Mouse (Mus musculus): ENCODE data around the gene Uqcrq. TPM values are rescaled to one million over a fixed set of nuclear protein-coding genes. Genes with fewer than 3 reads are reported as not detected.

Uqcrq gene
- polyA plus RNA-seq, 1 experiment from 2014 or later: 520 TPM

DNA sequence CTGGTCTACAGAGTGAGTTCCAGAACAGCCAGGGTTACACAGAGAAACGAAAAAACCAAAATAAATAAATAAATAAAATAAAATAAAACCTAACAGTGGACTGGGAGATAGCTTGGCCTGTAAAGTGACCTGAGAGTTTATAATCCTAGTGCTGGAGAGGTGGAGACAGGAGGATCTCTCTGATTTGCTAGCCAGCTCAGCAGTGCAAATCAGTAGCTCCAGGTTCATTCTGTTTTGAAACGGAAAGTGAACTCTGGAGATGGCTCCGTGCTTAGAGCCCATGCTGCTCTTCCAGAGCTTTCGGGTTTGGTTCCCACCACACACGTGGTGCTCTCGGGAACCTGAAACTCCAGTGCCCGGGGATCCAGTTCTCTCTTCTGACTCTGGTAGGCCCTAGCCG is 17.4 kb upstream of the Uqcrq start:
- H3K4me1 ChIP-seq (ENCODE audit: control insufficient read depth, insufficient read depth, low read length): no peaks in the 10 kb centered on the region
- no peaks in the 10 kb centered on the region for H3K36me3 ChIP-seq (replicated peaks; ENCODE audit: control insufficient read depth, insufficient read depth, low read depth, low read length)
- no peaks in the 10 kb centered on the region for H3K9me3 ChIP-seq (replicated peaks; ENCODE audit: control insufficient read depth, low read length)
- H3K4me3 ChIP-seq (ENCODE audit: low read depth, low read length): no peak overlapping the region
- H3K27ac ChIP-seq (replicated peaks; ENCODE audit: low read depth, low read length): no peak overlapping the region
- 87% methylated on average over 8 of the region's 8 CpGs for WGBS
- DNase-seq (ENCODE audit: low spot score) (no peak), ATAC-seq (replicated peaks; ENCODE audit: insufficient number of reproducible peaks, low FRiP score, low TSS enrichment, low read depth) (no peak)
- H3K4me2 ChIP-seq (ENCODE audit: low read depth, low read length): no peak overlapping the region
- H3K27me3 ChIP-seq (ENCODE audit: control insufficient read depth, insufficient read depth, low read length): no peaks in the 10 kb centered on the region
- H3K9ac ChIP-seq (replicated peaks; ENCODE audit: low read length): no peak overlapping the region

- Histone ChIP-seq H3K9ac (replicated peaks; ENCODE audit: low read length) (no peak overlapping the region), H3K9me3 (replicated peaks; ENCODE audit: control insufficient read depth, low read length) (no peaks in the 10 kb centered on the region), H3K27ac (replicated peaks; ENCODE audit: low read depth, low read length) (no peak overlapping the region), H3K4me2 (ENCODE audit: low read depth, low read length) (no peak overlapping the region), H3K4me3 (ENCODE audit: low read depth, low read length) (no peak overlapping the region), H3K4me1 (ENCODE audit: control insufficient read depth, insufficient read depth, low read length) (no peaks in the 10 kb centered on the region), H3K27me3 (ENCODE audit: control insufficient read depth, insufficient read depth, low read length) (no peaks in the 10 kb centered on the region), H3K36me3 (replicated peaks; ENCODE audit: control insufficient read depth, insufficient read depth, low read depth, low read length) (no peaks in the 10 kb centered on the region)
- ATAC-seq (replicated peaks; ENCODE audit: insufficient number of reproducible peaks, low FRiP score, low TSS enrichment, low read depth): no peak
- DNase-seq (ENCODE audit: low spot score): no peak
- 81% methylated on average over 13 of the region's 13 CpGs for WGBS
Measured at GRCm38 (mm10) chr11:53446183-53446582, 15.6 kb upstream of the Uqcrq start.

DNA sequence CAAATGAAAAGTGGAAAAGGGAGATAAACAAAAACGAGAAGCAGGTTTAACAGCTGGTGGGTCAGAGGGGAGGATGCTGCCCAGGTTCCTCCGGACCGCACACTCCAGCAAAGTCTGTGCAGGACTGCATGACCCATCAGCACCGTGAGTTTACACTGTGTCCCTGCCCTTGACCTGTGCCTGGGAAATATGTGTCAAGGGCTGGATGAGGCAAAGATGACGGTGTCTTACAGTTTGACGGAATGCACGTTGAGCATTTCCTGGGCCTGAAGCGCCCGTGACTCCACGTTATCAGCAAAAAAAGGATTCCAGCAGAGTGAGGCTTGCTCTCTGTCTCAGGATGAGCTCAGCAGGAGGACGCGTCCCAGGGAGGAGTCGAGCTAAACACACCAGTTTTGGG is 14.9 kb upstream of the Uqcrq start:
- WGBS: 63% methylated on average over 13 of the region's 13 CpGs
- Histone ChIP-seq H3K9ac (replicated peaks; ENCODE audit: low read length) (no peak overlapping the region), H3K9me3 (replicated peaks; ENCODE audit: control insufficient read depth, low read length) (no peaks in the 10 kb centered on the region)

DNA sequence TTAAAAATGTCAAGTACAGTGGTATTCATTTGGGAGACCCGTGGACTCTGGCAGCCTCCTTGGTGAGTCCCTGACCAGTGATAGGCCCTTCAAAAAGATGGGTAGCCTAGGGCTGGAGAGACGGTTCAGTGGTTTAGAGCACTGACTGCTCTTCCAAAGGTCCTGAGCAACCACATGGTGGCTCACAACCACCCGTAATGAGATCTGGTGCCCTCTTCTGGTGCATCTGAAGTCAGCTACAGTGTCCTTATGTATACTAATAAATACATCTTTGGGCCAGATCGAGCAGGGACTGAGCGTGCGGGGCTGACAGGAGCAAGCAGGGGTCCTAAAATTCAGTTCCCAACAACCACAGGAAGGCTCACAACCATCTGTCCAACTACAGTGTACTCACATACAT is 13.2 kb upstream of the Uqcrq start:
- ATAC-seq (replicated peaks; ENCODE audit: insufficient number of reproducible peaks, low FRiP score, low TSS enrichment, low read depth): no peak
- Histone ChIP-seq H3K9me3 (replicated peaks; ENCODE audit: control insufficient read depth, low read length) (no peaks in the 10 kb centered on the region), H3K4me3 (ENCODE audit: low read depth, low read length) (no peak overlapping the region), H3K36me3 (replicated peaks; ENCODE audit: control insufficient read depth, insufficient read depth, low read depth, low read length) (no peaks in the 10 kb centered on the region), H3K4me1 (ENCODE audit: control insufficient read depth, insufficient read depth, low read length) (no peaks in the 10 kb centered on the region), H3K27ac (replicated peaks; ENCODE audit: low read depth, low read length) (no peak overlapping the region), H3K9ac (replicated peaks; ENCODE audit: low read length) (no peak overlapping the region), H3K27me3 (ENCODE audit: control insufficient read depth, insufficient read depth, low read length) (no peaks in the 10 kb centered on the region), H3K4me2 (ENCODE audit: low read depth, low read length) (no peak overlapping the region)
- 34% methylated on average over 6 of the region's 6 CpGs for WGBS
- no peak for DNase-seq (ENCODE audit: low spot score)

More for the DNA sequence above, 14.9 kb upstream of the Uqcrq start:
- Histone ChIP-seq H3K4me2 (ENCODE audit: low read depth, low read length) (no peak overlapping the region), H3K27me3 (ENCODE audit: control insufficient read depth, insufficient read depth, low read length) (no peaks in the 10 kb centered on the region), H3K4me3 (ENCODE audit: low read depth, low read length) (no peak overlapping the region), H3K27ac (replicated peaks; ENCODE audit: low read depth, low read length) (no peak overlapping the region), H3K4me1 (ENCODE audit: control insufficient read depth, insufficient read depth, low read length) (no peaks in the 10 kb centered on the region), H3K36me3 (replicated peaks; ENCODE audit: control insufficient read depth, insufficient read depth, low read depth, low read length) (no peaks in the 10 kb centered on the region)
- DNase-seq (ENCODE audit: low spot score) (no peak), ATAC-seq (replicated peaks; ENCODE audit: insufficient number of reproducible peaks, low FRiP score, low TSS enrichment, low read depth) (no peak)

DNA sequence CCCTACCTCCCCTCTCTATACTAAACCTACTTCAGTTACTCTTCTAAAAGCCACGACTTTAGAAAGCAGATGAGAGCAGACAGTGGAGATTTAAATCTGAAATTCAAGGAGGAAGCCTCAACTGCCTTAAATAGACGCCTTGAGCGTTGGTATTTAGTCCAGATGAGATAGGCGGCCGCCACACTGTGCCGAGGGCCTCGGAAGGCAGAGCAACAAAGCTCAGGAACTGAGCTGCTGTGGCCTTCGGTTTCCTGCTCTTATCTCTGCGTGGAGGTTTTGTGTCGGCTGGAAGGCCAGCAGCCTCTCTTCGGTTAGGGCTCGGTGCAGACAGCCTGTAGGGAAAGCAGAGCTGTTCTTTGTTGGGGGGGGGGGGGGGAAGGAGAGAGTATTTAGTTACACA is 11.3 kb upstream of the Uqcrq start:
- Histone ChIP-seq H3K27me3 (ENCODE audit: control insufficient read depth, insufficient read depth, low read length) (no peaks in the 10 kb centered on the region), H3K27ac (replicated peaks; ENCODE audit: low read depth, low read length) (no peak overlapping the region), H3K36me3 (replicated peaks; ENCODE audit: control insufficient read depth, insufficient read depth, low read depth, low read length) (no peaks in the 10 kb centered on the region), H3K9me3 (replicated peaks; ENCODE audit: control insufficient read depth, low read length) (no peaks in the 10 kb centered on the region), H3K4me1 (ENCODE audit: control insufficient read depth, insufficient read depth, low read length) (no peaks in the 10 kb centered on the region), H3K9ac (replicated peaks; ENCODE audit: low read length) (no peak overlapping the region; the same call in 1 of the 2 replicates), H3K4me3 (ENCODE audit: low read depth, low read length) (no peak overlapping the region), H3K4me2 (ENCODE audit: low read depth, low read length) (no peak overlapping the region)
- DNase-seq (ENCODE audit: low spot score) (no peak), ATAC-seq (replicated peaks; ENCODE audit: insufficient number of reproducible peaks, low FRiP score, low TSS enrichment, low read depth) (no peak)
- 40% methylated on average over 12 of the region's 12 CpGs for WGBS

GRCm38 (mm10) chr11:53436338-53436737 is 5.7 kb upstream of the Uqcrq start:
- Histone ChIP-seq H3K27ac (replicated peaks; ENCODE audit: low read depth, low read length) (no peak overlapping the region), H3K4me1 (ENCODE audit: control insufficient read depth, insufficient read depth, low read length) (no peaks in the 10 kb centered on the region), H3K9ac (replicated peaks; ENCODE audit: low read length) (no peak overlapping the region), H3K4me3 (ENCODE audit: low read depth, low read length) (no peak overlapping the region), H3K9me3 (replicated peaks; ENCODE audit: control insufficient read depth, low read length) (no peaks in the 10 kb centered on the region), H3K27me3 (ENCODE audit: control insufficient read depth, insufficient read depth, low read length) (no peaks in the 10 kb centered on the region), H3K36me3 (replicated peaks; ENCODE audit: control insufficient read depth, insufficient read depth, low read depth, low read length) (no peaks in the 10 kb centered on the region), H3K4me2 (ENCODE audit: low read depth, low read length) (no peak overlapping the region)
- 92% methylated on average over 6 of the region's 6 CpGs for WGBS
- DNase-seq (ENCODE audit: low spot score): no peak
- ATAC-seq (replicated peaks; ENCODE audit: insufficient number of reproducible peaks, low FRiP score, low TSS enrichment, low read depth): no peak

DNA sequence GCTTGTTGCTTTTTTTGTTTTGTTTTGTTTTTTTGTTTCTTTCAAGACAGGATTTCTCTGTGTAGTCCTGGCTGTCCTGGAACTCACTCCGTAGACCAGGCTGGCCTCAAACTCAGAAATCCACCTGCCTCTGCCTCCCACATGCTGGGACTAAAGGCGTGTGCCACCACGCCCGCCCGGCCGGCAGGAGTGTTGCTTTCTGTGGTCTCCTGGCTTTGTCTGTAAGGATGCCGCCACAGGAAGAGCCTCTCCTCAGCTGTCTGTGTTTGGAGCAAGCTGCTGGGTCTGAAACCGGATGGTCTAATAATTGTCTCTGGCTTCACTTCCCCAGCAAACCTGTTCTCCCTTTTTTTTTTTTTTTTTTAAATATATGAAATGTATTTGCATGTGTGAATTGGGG is 4.9 kb upstream of the Uqcrq start:
- Histone ChIP-seq H3K36me3 (replicated peaks; ENCODE audit: control insufficient read depth, insufficient read depth, low read depth, low read length) (no peaks in the 10 kb centered on the region), H3K4me2 (ENCODE audit: low read depth, low read length) (no peak overlapping the region), H3K27ac (replicated peaks; ENCODE audit: low read depth, low read length) (no peak overlapping the region), H3K4me1 (ENCODE audit: control insufficient read depth, insufficient read depth, low read length) (no peaks in the 10 kb centered on the region), H3K9me3 (replicated peaks; ENCODE audit: control insufficient read depth, low read length) (no peaks in the 10 kb centered on the region), H3K27me3 (ENCODE audit: control insufficient read depth, insufficient read depth, low read length) (no peaks in the 10 kb centered on the region), H3K9ac (replicated peaks; ENCODE audit: low read length) (no peak overlapping the region), H3K4me3 (ENCODE audit: low read depth, low read length) (no peak overlapping the region)
- WGBS: 84% methylated on average over 8 of the region's 8 CpGs
- ATAC-seq (replicated peaks; ENCODE audit: insufficient number of reproducible peaks, low FRiP score, low TSS enrichment, low read depth): no peak
- DNase-seq (ENCODE audit: low spot score): no peak

- H3K36me3 ChIP-seq (replicated peaks; ENCODE audit: control insufficient read depth, insufficient read depth, low read depth, low read length): no peaks in the 10 kb centered on the region
- no peaks in the 10 kb centered on the region for H3K9me3 ChIP-seq (replicated peaks; ENCODE audit: control insufficient read depth, low read length)
- ATAC-seq (replicated peaks; ENCODE audit: insufficient number of reproducible peaks, low FRiP score, low TSS enrichment, low read depth) (no peak), DNase-seq (ENCODE audit: low spot score) (no peak)
- H3K27ac ChIP-seq (replicated peaks; ENCODE audit: low read depth, low read length): no peak overlapping the region
- no peak overlapping the region for H3K4me2 ChIP-seq (ENCODE audit: low read depth, low read length)
- 63% methylated on average over 6 of the region's 6 CpGs for WGBS
- no peak overlapping the region for H3K4me3 ChIP-seq (ENCODE audit: low read depth, low read length)
- no peak overlapping the region for H3K9ac ChIP-seq (replicated peaks; ENCODE audit: low read length)
- H3K27me3 ChIP-seq (ENCODE audit: control insufficient read depth, insufficient read depth, low read length): no peaks in the 10 kb centered on the region
- no peaks in the 10 kb centered on the region for H3K4me1 ChIP-seq (ENCODE audit: control insufficient read depth, insufficient read depth, low read length)
Measured at GRCm38 (mm10) chr11:53433057-53433456, 2.4 kb upstream of the Uqcrq start.

Data from embryonic facial prominence, embryonic 11.5 days (tissue).